Mouse (Mus musculus) embryonic fibroblast, embryonic 13.5 days (primary cell): ENCODE measurements around the gene Anks1b.

Experiments
- CTCF ChIP-seq: IDR thresholded peaks from 2 replicates; pipeline ENCODE4 v1.5.1; 2011; ENCODE audit warnings: mild to moderate bottlenecking, control low read depth, low read length, moderate library complexity, borderline replicate concordance; ENCODE audit not compliant: insufficient read depth
- POLR2A ChIP-seq: IDR thresholded peaks from 2 replicates; pipeline ENCODE4 v1.6.1; 2011; ENCODE audit warnings: low read depth, mild to moderate bottlenecking, control low read depth, low read length, moderate library complexity

DNA sequence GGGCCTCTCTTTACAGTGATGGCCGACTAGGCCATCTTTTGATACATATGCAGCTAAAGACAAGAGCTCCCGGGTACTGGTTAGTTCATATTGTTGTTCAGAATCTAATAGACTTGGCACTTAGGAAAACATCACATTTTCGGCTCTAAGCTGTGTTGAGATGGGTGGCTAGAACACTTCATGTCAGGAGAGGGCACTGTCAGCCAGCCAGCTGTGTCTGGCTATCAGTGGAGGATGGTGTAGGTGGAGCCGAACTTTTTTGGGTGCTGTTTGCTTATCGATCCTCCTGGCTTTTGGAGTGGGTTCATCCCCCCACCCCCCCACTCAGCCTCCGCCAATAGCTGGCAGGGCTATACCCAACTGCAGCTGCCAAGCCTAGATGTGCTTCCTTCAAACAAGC, 929.8 kb downstream of the Anks1b start:
- no peak for TF ChIP-seq CTCF
- TF ChIP-seq POLR2A, result no peak
